Mouse (Mus musculus) stomach, postnatal 0 days (tissue): ENCODE data around the gene Mcm8. TPM values are rescaled to one million over a fixed set of nuclear protein-coding genes. Genes with fewer than 3 reads are reported as not detected.

ENCODE experiments used
- ATAC-seq: fragments of 200-750 bp; cut with Nextera tagmentation; 2 replicates; pipeline ENCODE4 v1.8.0; 2017; ENCODE audit not compliant: low FRiP score, low TSS enrichment
- DNase-seq: peaks from one replicate; pipeline ENCODE4 v3.0.0-alpha.2; 2016; ENCODE audit warnings: low spot score
- H3K27ac ChIP-seq: fragments of 300-500 bp; sonication (generic); replicated peaks from 2 replicates; pipeline ENCODE4 v1.5.1; 2014; ENCODE audit warnings: mild to moderate bottlenecking, control low read depth
- H3K27me3 ChIP-seq: fragments of 300-500 bp; sonication (generic); 2 replicates; pipeline ENCODE4 v1.6.1; 2014; ENCODE audit warnings: low read length; ENCODE audit not compliant: control insufficient read depth, insufficient read depth
- H3K36me3 ChIP-seq: fragments of 300-500 bp; sonication (generic); 2 replicates; pipeline ENCODE4 v1.6.1; 2014; ENCODE audit warnings: low read length, mixed read lengths; ENCODE audit not compliant: control insufficient read depth, insufficient read depth
- H3K4me1 ChIP-seq: fragments of 300-500 bp; sonication (generic); replicated peaks from 2 replicates; pipeline ENCODE4 v1.6.1; 2014; ENCODE audit warnings: antibody characterized with exemption; ENCODE audit not compliant: control insufficient read depth, insufficient read depth
- H3K4me2 ChIP-seq: fragments of 300-500 bp; sonication (generic); replicated peaks from 2 replicates; pipeline ENCODE4 v1.6.1; 2014; ENCODE audit warnings: low read depth, mild to moderate bottlenecking, control low read depth, moderate library complexity
- H3K4me3 ChIP-seq: fragments of 300-500 bp; sonication (generic); 2 replicates; pipeline ENCODE4 v1.5.1; 2014; ENCODE audit warnings: low read depth, low read length, control low read depth
- H3K9ac ChIP-seq: fragments of 300-500 bp; sonication (generic); 2 replicates; pipeline ENCODE4 v1.6.1; 2014; ENCODE audit warnings: mild to moderate bottlenecking, low read length, control low read depth, mixed read lengths
- H3K9me3 ChIP-seq: fragments of 300-500 bp; sonication (generic); 2 replicates; pipeline ENCODE4 v1.6.1; 2016; ENCODE audit warnings: low read length; ENCODE audit not compliant: control insufficient read depth
- CTCF ChIP-seq: IDR thresholded peaks from 2 replicates; pipeline ENCODE4 v1.5.1; 2016; ENCODE audit warnings: antibody characterized with exemption, low read depth, mild to moderate bottlenecking, moderate library complexity
- EP300 ChIP-seq: optimal IDR thresholded peaks from 2 replicates; pipeline ENCODE3; 2016; ENCODE audit warnings: antibody characterized with exemption
- WGBS: fragments of 180-500 bp; shearing (Covaris S2); extraction: QIAGEN DNeasy Blood & Tissue Kit; methylation state at CpG from one replicate; pipeline ENCODE4 v1.1.7; 2014; 5-methylcytosine and 5-hydroxymethylcytosine counted together
- polyA plus RNA-seq: library from polyadenylated mRNA; unstranded; fragments of >200 nt; fragmentation: Nextera tagmentation; extraction: Ambion mirVana; gene quantifications from 2 replicates; pipeline ENCODE4 v1.2.1, GENCODE M21; 2015

Mcm8 gene
- 3.5 and 3.6 TPM in 2 replicates for polyA plus RNA-seq

- H3K27ac ChIP-seq, result peak within 1 kb of the TSS; percentile 77
- peak within 1 kb of the TSS; percentile 71 for H3K4me3 ChIP-seq
- under 1% methylated on average over 59 of the region's 59 CpGs for WGBS
- peak; percentile 100 for ATAC-seq
- 0 out of 2 replicates have a peak, but pooled peaks cover 2% of the 10 kb centered on the region for H3K4me1 ChIP-seq
- no peaks in the 10 kb centered on the region for H3K9me3 ChIP-seq
- H3K27me3 ChIP-seq, result no peaks in the 10 kb centered on the region
- peak; percentile 97 for DNase-seq
- TF ChIP-seq EP300, result no peak
- peak; percentile 53 for TF ChIP-seq CTCF
- peak within 1 kb of the TSS; percentile 89 for H3K4me2 ChIP-seq
- no peaks in the 10 kb centered on the region for H3K36me3 ChIP-seq
- peak within 1 kb of the TSS; percentile 71 for H3K9ac ChIP-seq
These were observed at the start of gene Mcm8, which contains the start of gene Trmt6 for GRCm38 (mm10) chr2:132815608-132816314. TSS of gene Mcm8 (plus strand) at chr2:132816141. TSS of gene Trmt6 (minus strand) at chr2:132816055.

GRCm38 (mm10) chr2:132770822-132771221 lies 45.1 kb upstream of the Mcm8 start:
- ATAC-seq (no peak), DNase-seq (no peak)
- no peak overlapping the region for H3K4me3 ChIP-seq
- H3K27me3 ChIP-seq, result no peaks in the 10 kb centered on the region
- H3K27ac ChIP-seq, result no peak overlapping the region
- no peaks in the 10 kb centered on the region for H3K9me3 ChIP-seq
- 56% methylated on average over 1 of the region's 1 CpGs for WGBS
- TF ChIP-seq EP300 (no peak), CTCF (no peak)
- H3K36me3 ChIP-seq, result no peaks in the 10 kb centered on the region
- H3K4me1 ChIP-seq, result no peaks in the 10 kb centered on the region
- H3K4me2 ChIP-seq, result no peak overlapping the region
- no peak overlapping the region for H3K9ac ChIP-seq

GRCm38 (mm10) chr2:132780978-132781377 lies 35.0 kb upstream of the Mcm8 start, which contains the start of gene Chgb:
TSS of gene Chgb (plus strand) at chr2:132781278.
- Histone ChIP-seq H3K9me3 (no peaks in the 10 kb centered on the region), H3K4me3 (peak within 1 kb of the TSS; percentile 23; the same call in 1 of the 2 replicates), H3K9ac (no peak within 1 kb of the TSS), H3K27ac (no peak within 1 kb of the TSS), H3K36me3 (no peaks in the 10 kb centered on the region), H3K4me1 (0 out of 2 replicates have a peak, but pooled peaks cover 4% of the 10 kb centered on the region), H3K27me3 (no peaks in the 10 kb centered on the region), H3K4me2 (peak within 1 kb of the TSS; percentile 55)
- WGBS, result 9% methylated on average over 4 of the region's 4 CpGs
- DNase-seq (no peak), ATAC-seq (no peak)
- TF ChIP-seq EP300, result no peak
- no peak for TF ChIP-seq CTCF

- H3K9ac ChIP-seq, result no peak overlapping the region
- DNase-seq (peak; percentile 95), ATAC-seq (peak; percentile 97)
- peak overlapping the region; percentile 55 for H3K4me2 ChIP-seq
- H3K27ac ChIP-seq, result no peak overlapping the region
- H3K27me3 ChIP-seq, result no peaks in the 10 kb centered on the region
- 0 out of 2 replicates have a peak, but pooled peaks cover 4% of the 10 kb centered on the region for H3K4me1 ChIP-seq
- H3K9me3 ChIP-seq, result no peaks in the 10 kb centered on the region
- WGBS, result 1% methylated on average over 38 of the region's 41 CpGs
- no peak for TF ChIP-seq EP300
- TF ChIP-seq CTCF, result peak; percentile 18; the same call in 1 of the 2 replicates
- peak overlapping the region; percentile 23; the same call in 1 of the 2 replicates for H3K4me3 ChIP-seq
- no peaks in the 10 kb centered on the region for H3K36me3 ChIP-seq
These were observed 34.4 kb upstream of the Mcm8 start for GRCm38 (mm10) chr2:132781439-132782068.

- no peak overlapping the region for H3K4me2 ChIP-seq
- H3K9ac ChIP-seq, result no peak overlapping the region
- H3K27ac ChIP-seq, result no peak overlapping the region
- H3K9me3 ChIP-seq, result no peaks in the 10 kb centered on the region
- DNase-seq (no peak), ATAC-seq (no peak)
- 73% methylated on average over 6 of the region's 6 CpGs for WGBS
- 0 out of 2 replicates have a peak, but pooled peaks cover 4% of the 10 kb centered on the region for H3K4me1 ChIP-seq
- no peak for TF ChIP-seq EP300
- TF ChIP-seq CTCF, result no peak
- no peaks in the 10 kb centered on the region for H3K27me3 ChIP-seq
- H3K36me3 ChIP-seq, result no peaks in the 10 kb centered on the region
- H3K4me3 ChIP-seq, result no peak overlapping the region
These were observed 31.9 kb upstream of the Mcm8 start for GRCm38 (mm10) chr2:132784039-132784438.
